Mouse (Mus musculus): ENCODE measurements at regions not wholly inside any gene's neighbourhood (a gene's known extent, or its start where the extent isn't known, plus 50 kb on each side); places are given as distances from the start of the nearest gene placed in this dataset.

DNA sequence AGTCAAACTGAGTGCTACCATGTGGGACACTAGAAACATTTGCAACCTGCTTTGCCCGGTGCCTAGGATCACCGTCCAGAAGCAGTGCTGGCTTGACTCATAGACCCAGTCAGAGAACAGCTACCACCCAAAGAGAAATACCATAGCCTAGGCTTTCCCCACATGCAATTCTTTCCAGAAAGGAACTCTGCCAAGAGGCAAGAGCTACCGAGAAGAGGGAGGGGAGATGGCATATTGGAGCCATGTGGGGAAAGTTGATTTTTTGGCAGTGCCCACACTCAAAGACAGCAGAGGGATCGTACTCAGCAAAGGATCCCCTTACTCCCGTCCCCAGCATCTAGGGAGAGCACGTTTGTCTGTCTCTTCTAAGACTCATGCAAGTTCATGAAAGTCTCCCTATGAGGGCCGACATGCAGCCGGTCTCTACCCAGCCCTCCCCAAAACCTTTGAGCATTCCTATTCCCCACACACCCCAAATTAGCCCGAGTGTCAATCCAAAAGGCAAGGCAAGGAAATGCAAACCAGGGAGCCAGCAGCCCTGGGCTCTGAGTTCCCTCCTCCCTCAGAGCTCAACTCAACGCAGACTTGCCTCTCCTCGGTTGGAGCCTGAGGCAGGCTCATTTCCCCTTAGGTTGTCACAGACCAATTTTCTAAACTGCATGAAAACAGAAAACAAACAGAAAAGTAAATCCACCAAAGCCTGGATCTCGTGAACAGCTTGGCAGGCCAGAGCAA lies 116.2 kb upstream of the Pkdcc start:
- 68% methylated on average over 12 of the region's 12 CpGs for WGBS

DNA sequence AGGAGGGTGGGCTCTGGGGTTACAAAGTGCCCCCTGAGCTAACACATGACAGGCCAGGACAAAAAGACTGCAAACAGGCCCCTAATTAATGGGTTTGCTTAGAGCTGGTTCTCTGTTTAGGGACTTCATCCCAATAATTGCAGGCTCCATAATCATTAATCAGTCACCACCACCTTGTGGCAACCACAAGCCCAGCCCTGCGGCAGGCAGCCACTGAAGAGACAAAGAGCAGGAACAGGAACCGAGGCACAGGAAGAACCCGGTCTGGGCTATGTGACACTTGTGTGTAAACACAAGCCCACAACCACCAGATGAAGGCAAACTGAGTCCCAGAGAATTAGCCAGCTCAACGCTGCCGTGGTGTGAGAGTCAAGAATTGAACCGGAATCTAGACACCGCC lies 114.1 kb upstream of the Pkdcc start:
- H3K4me3 ChIP-seq = no peak overlapping the region
- no peak overlapping the region for H3K4me2 ChIP-seq
- H3K9me3 ChIP-seq = no peaks in the 10 kb centered on the region
- H3K27ac ChIP-seq (replicated peaks) = no peak overlapping the region
- peaks cover 19% of the 10 kb centered on the region for H3K4me1 ChIP-seq (replicated peaks)
- no peak overlapping the region for H3K9ac ChIP-seq
- H3K27me3 ChIP-seq = 0 out of 2 replicates have a peak, but pooled peaks cover 3% of the 10 kb centered on the region
- no peaks in the 10 kb centered on the region for H3K36me3 ChIP-seq
- no peak for ATAC-seq (ENCODE audit: low read depth)
- 50% methylated on average over 7 of the region's 7 CpGs for WGBS

More for the DNA sequence above, 116.2 kb upstream of the Pkdcc start:
- Histone ChIP-seq H3K27me3 (0 out of 2 replicates have a peak, but pooled peaks cover 3% of the 10 kb centered on the region), H3K4me2 (no peak overlapping the region), H3K9ac (no peak overlapping the region), H3K9me3 (no peaks in the 10 kb centered on the region), H3K4me1 (replicated peaks) (peaks cover 19% of the 10 kb centered on the region), H3K36me3 (no peaks in the 10 kb centered on the region), H3K27ac (replicated peaks) (no peak overlapping the region), H3K4me3 (no peak overlapping the region)
- ATAC-seq (ENCODE audit: low read depth) = no peak

- no peak for ATAC-seq (ENCODE audit: low read depth)
- Histone ChIP-seq H3K27me3 (0 out of 2 replicates have a peak, but pooled peaks cover 3% of the 10 kb centered on the region), H3K27ac (replicated peaks) (no peak overlapping the region), H3K4me3 (no peak overlapping the region), H3K9me3 (no peaks in the 10 kb centered on the region), H3K4me1 (replicated peaks) (peaks cover 19% of the 10 kb centered on the region), H3K36me3 (no peaks in the 10 kb centered on the region), H3K9ac (no peak overlapping the region), H3K4me2 (no peak overlapping the region)
- WGBS = 83% methylated on average over 14 of the region's 14 CpGs
Measured at GRCm38 (mm10) chr17:83101756-83102155, 113.3 kb upstream of the Pkdcc start.

GRCm38 (mm10) chr17:83102675-83103412 lies 112.2 kb upstream of the Pkdcc start:
- ATAC-seq (ENCODE audit: low read depth) = no peak
- Histone ChIP-seq H3K27ac (replicated peaks) (no peak overlapping the region), H3K9me3 (no peaks in the 10 kb centered on the region), H3K4me1 (replicated peaks) (peaks cover 19% of the 10 kb centered on the region), H3K36me3 (no peaks in the 10 kb centered on the region), H3K4me2 (no peak overlapping the region), H3K9ac (no peak overlapping the region), H3K27me3 (0 out of 2 replicates have a peak, but pooled peaks cover 3% of the 10 kb centered on the region), H3K4me3 (no peak overlapping the region)
- WGBS = 60% methylated on average over 6 of the region's 6 CpGs

GRCm38 (mm10) chr17:83108151-83108550 lies 106.9 kb upstream of the Pkdcc start:
- no peak overlapping the region for H3K9ac ChIP-seq
- H3K4me1 ChIP-seq (replicated peaks) = peaks cover 13% of the 10 kb centered on the region
- no peaks in the 10 kb centered on the region for H3K9me3 ChIP-seq
- H3K27ac ChIP-seq (replicated peaks) = no peak overlapping the region
- no peaks in the 10 kb centered on the region for H3K27me3 ChIP-seq
- 65% methylated on average over 10 of the region's 10 CpGs for WGBS
- H3K4me3 ChIP-seq = no peak overlapping the region
- no peak for ATAC-seq (ENCODE audit: low read depth)
- no peak overlapping the region for H3K4me2 ChIP-seq
- no peaks in the 10 kb centered on the region for H3K36me3 ChIP-seq

GRCm38 (mm10) chr17:83109792-83110440 lies 105.2 kb upstream of the Pkdcc start:
- Histone ChIP-seq H3K27ac (replicated peaks) (no peak overlapping the region), H3K27me3 (no peaks in the 10 kb centered on the region), H3K4me3 (no peak overlapping the region), H3K36me3 (no peaks in the 10 kb centered on the region), H3K4me2 (no peak overlapping the region), H3K4me1 (replicated peaks) (peaks cover 20% of the 10 kb centered on the region), H3K9me3 (no peaks in the 10 kb centered on the region), H3K9ac (no peak overlapping the region)
- ATAC-seq (ENCODE audit: low read depth) = no peak
- 70% methylated on average over 10 of the region's 10 CpGs for WGBS

DNA sequence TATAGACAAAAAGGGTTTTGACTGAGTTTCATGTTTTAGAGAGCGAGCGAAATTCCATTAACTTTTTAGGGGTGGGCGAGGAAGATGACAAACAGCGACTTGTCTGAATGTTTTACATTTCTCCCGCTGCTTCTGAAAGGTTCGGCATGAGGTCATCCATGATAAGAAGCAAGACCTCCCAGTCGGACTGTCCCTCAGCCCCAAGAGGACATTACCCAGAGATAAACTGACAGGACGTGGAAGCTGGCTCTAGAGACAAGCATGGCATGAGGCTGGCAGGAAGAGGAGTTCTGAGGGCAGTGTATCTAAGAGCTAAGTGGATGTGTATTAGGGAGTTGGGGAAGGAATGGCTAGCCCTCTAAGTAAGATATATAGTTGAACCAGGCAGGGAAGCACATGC lies 104.5 kb upstream of the Pkdcc start:
- 74% methylated on average over 8 of the region's 8 CpGs for WGBS
- H3K4me1 ChIP-seq (replicated peaks) = peaks cover 20% of the 10 kb centered on the region
- no peak overlapping the region for H3K4me3 ChIP-seq
- no peak overlapping the region for H3K27ac ChIP-seq (replicated peaks)
- H3K9ac ChIP-seq = no peak overlapping the region
- H3K4me2 ChIP-seq = no peak overlapping the region
- H3K36me3 ChIP-seq = no peaks in the 10 kb centered on the region
- no peaks in the 10 kb centered on the region for H3K27me3 ChIP-seq
- H3K9me3 ChIP-seq = no peaks in the 10 kb centered on the region
- ATAC-seq (ENCODE audit: low read depth) = no peak

GRCm38 (mm10) chr17:83115146-83115545 lies 99.9 kb upstream of the Pkdcc start:
- H3K27ac ChIP-seq (replicated peaks) = no peak overlapping the region
- ATAC-seq (ENCODE audit: low read depth) = no peak
- H3K4me2 ChIP-seq = no peak overlapping the region
- H3K9ac ChIP-seq = no peak overlapping the region
- no peak overlapping the region for H3K4me3 ChIP-seq
- 58% methylated on average over 4 of the region's 4 CpGs for WGBS
- H3K27me3 ChIP-seq = no peaks in the 10 kb centered on the region
- peaks cover 21% of the 10 kb centered on the region for H3K4me1 ChIP-seq (replicated peaks)
- no peaks in the 10 kb centered on the region for H3K9me3 ChIP-seq
- no peaks in the 10 kb centered on the region for H3K36me3 ChIP-seq

- H3K9me3 ChIP-seq = no peaks in the 10 kb centered on the region
- no peak overlapping the region for H3K9ac ChIP-seq
- no peaks in the 10 kb centered on the region for H3K27me3 ChIP-seq
- H3K4me2 ChIP-seq = no peak overlapping the region
- 24% methylated on average over 6 of the region's 6 CpGs for WGBS
- no peaks in the 10 kb centered on the region for H3K36me3 ChIP-seq
- 0 out of 2 replicates have a peak overlapping the region, but pooled peaks have one; percentile 13 for H3K27ac ChIP-seq (replicated peaks)
- ATAC-seq (ENCODE audit: low read depth) = no peak
- H3K4me3 ChIP-seq = no peak overlapping the region
- H3K4me1 ChIP-seq (replicated peaks) = peaks cover 21% of the 10 kb centered on the region
Measured at GRCm38 (mm10) chr17:83115832-83116480, 99.1 kb upstream of the Pkdcc start.

GRCm38 (mm10) chr17:83120665-83121232 lies 94.3 kb upstream of the Pkdcc start:
- Histone ChIP-seq H3K4me3 (no peak overlapping the region), H3K4me1 (replicated peaks) (peaks cover 28% of the 10 kb centered on the region), H3K36me3 (no peaks in the 10 kb centered on the region), H3K4me2 (no peak overlapping the region), H3K9me3 (no peaks in the 10 kb centered on the region), H3K27me3 (peaks cover 4% of the 10 kb centered on the region; the same call in 1 of the 2 replicates), H3K27ac (replicated peaks) (no peak overlapping the region), H3K9ac (no peak overlapping the region)
- ATAC-seq (ENCODE audit: low read depth) = no peak
- 54% methylated on average over 16 of the region's 16 CpGs for WGBS

DNA sequence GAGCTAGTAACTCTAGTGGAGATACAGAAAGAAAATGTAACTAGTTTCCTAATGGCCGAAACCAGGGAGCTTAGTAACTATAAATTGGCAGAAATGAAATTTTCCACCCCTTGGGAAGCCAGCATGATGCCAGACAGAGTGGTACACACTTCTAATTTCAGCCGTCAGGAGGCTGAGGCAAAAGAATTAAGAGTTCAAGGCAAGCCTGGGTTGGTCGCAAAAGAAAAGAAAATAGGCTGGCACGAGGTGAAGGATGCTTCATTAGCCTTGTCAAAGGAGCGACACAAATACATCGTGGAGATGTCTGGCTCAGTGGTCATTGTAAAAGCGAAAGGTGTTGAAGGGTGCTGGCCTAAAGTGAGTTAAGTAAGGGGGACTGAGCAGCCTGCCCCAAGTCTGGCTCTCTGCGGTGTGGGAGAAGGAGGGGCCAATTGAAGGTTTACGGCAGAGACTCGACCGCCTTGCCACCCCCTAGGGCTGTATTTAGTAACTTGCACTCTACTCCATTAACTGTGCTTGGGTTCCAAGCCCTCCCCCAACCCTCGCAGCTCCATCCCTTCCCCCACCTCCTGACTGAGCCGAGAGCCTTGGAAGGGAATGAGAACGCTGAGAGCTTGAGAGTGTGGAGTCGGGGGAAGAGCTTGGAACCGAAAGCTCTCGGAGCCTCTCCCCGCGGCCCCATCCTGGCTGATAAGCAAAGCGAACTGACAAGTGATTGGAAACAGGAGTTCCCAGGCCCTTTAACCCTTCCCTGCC lies 92.4 kb upstream of the Pkdcc start:
- Histone ChIP-seq H3K36me3 (no peaks in the 10 kb centered on the region), H3K4me1 (replicated peaks) (peaks cover 40% of the 10 kb centered on the region), H3K9ac (peak overlapping the region; percentile 31; the same call in 1 of the 2 replicates), H3K27me3 (peaks cover 4% of the 10 kb centered on the region; the same call in 1 of the 2 replicates), H3K4me3 (peak overlapping the region; percentile 18; the same call in 1 of the 2 replicates), H3K27ac (replicated peaks) (peak overlapping the region; percentile 29), H3K4me2 (peak overlapping the region; percentile 46), H3K9me3 (no peaks in the 10 kb centered on the region)
- 5% methylated on average over 20 of the region's 20 CpGs for WGBS
- ATAC-seq (ENCODE audit: low read depth) = peak; percentile 70
